Mouse (Mus musculus) Patski (cell line): ENCODE measurements around the gene Ptges. TPM values are rescaled to one million over a fixed set of nuclear protein-coding genes. Genes with fewer than 3 reads are reported as not detected.
"Not testable (repeated sequence)": the region's sequence is repeated elsewhere in the genome, so short reads cannot be mapped to it uniquely, and the experiment has no call there.

Source experiments
- ATAC-seq: fragments of 100-300 bp; one replicate; pipeline ENCODE4 v1.8.0; 2021
- CTCF ChIA-PET: fragments of 350-600 bp; sonication (Branson Sonifier 250); formaldehyde crosslinking; loops from one replicate; lab custom pipeline; 2022; ENCODE audit warnings: inconsistent platforms; lab: Charles Lee
- POLR2A ChIA-PET: fragments of 350-600 bp; sonication (Branson Sonifier 250); formaldehyde crosslinking; loops from one replicate; lab custom pipeline; 2022; ENCODE audit warnings: antibody characterized with exemption, inconsistent platforms; lab: Charles Lee
- DNase-seq: peaks from one replicate; pipeline ENCODE4 v3.0.0-alpha.2; 2011; ENCODE audit warnings: low read depth, low spot score
- H3K27me3 ChIP-seq: fragments of 371-371 bp; one replicate; pipeline ENCODE4 v1.5.1; 2021
- CTCF ChIP-seq: fragments of 100-300 bp; IDR thresholded peaks from one replicate; pipeline ENCODE4 v1.5.1; 2021
- in situ Hi-C: fragments of 300-500 bp; cut with MboI; formaldehyde crosslinking; loops from 3 replicates; pipeline ENCODE4 v1.11.1; 2018; ENCODE audit warnings: low pct_unique_long_range_greater_than_20kb, mixed read lengths
- polyA plus RNA-seq: library from polyadenylated mRNA; unstranded; gene quantifications from one replicate; pipeline ENCODE4 v1.2.3, GENCODE M21; 2021

Ptges gene
- polyA plus RNA-seq, 1 experiment from 2014 or later: 0.44 TPM

- TF ChIP-seq CTCF: no peak
- DNase-seq (no peak), ATAC-seq (peak; percentile 57)
- ChIA-PET POLR2A (interaction anchor here (0.6 to 1.4 kb wide), 3 partner anchors 9 to 267 kb away, joined by 3 read pairs; no protein-coding TSS in a partner anchor), CTCF (interaction anchor here (1.3 to 1.6 kb wide), 2 partner anchors 10 to 197 kb away, joined by 3 to 6 read pairs; no protein-coding TSS in a partner anchor)
- in situ Hi-C loops: no loop called here
- H3K27me3 ChIP-seq: no peaks in the 10 kb centered on the region
These were observed 23.3 kb upstream of the Ptges start, which contains the start of gene Tor1b for GRCm38 (mm10) chr2:30952824-30953490. TSS of gene Tor1b (plus strand) at chr2:30952959.

- in situ Hi-C loops: no loop called here
- H3K27me3 ChIP-seq: no peaks in the 10 kb centered on the region
- DNase-seq (no peak), ATAC-seq (no peak)
- POLR2A ChIA-PET: interaction anchor here (0.6 to 1.4 kb wide), 2 partner anchors 10 to 266 kb away, joined by 3 read pairs; no protein-coding TSS in a partner anchor
- CTCF ChIA-PET: interaction anchor here (1.6 kb wide), 1 partner anchor 9 kb away, joined by 6 read pairs; no protein-coding TSS in a partner anchor
- TF ChIP-seq CTCF: no peak
These were observed 22.8 kb upstream of the Ptges start for GRCm38 (mm10) chr2:30952457-30952823.

GRCm38 (mm10) chr2:30942603-30943011 is 12.9 kb upstream of the Ptges start:
- TF ChIP-seq CTCF: peak; percentile 88
- in situ Hi-C loops: loop anchor here (25.0 kb wide), 1 partner anchor 330 kb away; no protein-coding TSS in a partner anchor
- ATAC-seq: no peak
- no peaks in the 10 kb centered on the region for H3K27me3 ChIP-seq
- CTCF ChIA-PET: interaction anchor here (0.8 to 1.9 kb wide), 5 partner anchors 8 to 96 kb away, joined by 3 to 8 read pairs (median 5); partner anchors contain the start of gene Tor1b
- no peak for DNase-seq
- POLR2A ChIA-PET: no interaction called here

GRCm38 (mm10) chr2:30942116-30942515 is 12.5 kb upstream of the Ptges start:
- H3K27me3 ChIP-seq, DNase-seq, ATAC-seq, POLR2A ChIA-PET: not testable (repeated sequence)
- in situ Hi-C loops: loop anchor here (25.0 kb wide), 1 partner anchor 330 kb away; no protein-coding TSS in a partner anchor
- CTCF ChIA-PET: interaction anchor here (1.4 to 1.9 kb wide), 3 partner anchors 8 to 13 kb away, joined by 3 to 8 read pairs (median 5); no protein-coding TSS in a partner anchor

GRCm38 (mm10) chr2:30941586-30941985 is 11.9 kb upstream of the Ptges start:
- H3K27me3 ChIP-seq: no peaks in the 10 kb centered on the region
- no peak for ATAC-seq
- ChIA-PET POLR2A (no interaction called here), CTCF (interaction anchor here (1.0 kb wide), 1 partner anchor 9 kb away, joined by 3 read pairs; no protein-coding TSS in a partner anchor)
- in situ Hi-C loops: loop anchor here (25.0 kb wide), 1 partner anchor 329 kb away; no protein-coding TSS in a partner anchor
- no peak for DNase-seq
- no peak for TF ChIP-seq CTCF

GRCm38 (mm10) chr2:30938574-30938991 is 8.9 kb upstream of the Ptges start:
- POLR2A ChIA-PET: no interaction called here
- DNase-seq (no peak), ATAC-seq (no peak)
- no peak for TF ChIP-seq CTCF
- no peaks in the 10 kb centered on the region for H3K27me3 ChIP-seq
- in situ Hi-C loops: loop anchor here (10.0 to 25.0 kb wide), 2 partner anchors 224 to 326 kb away; no protein-coding TSS in a partner anchor
- CTCF ChIA-PET: interaction anchor here (1.1 to 1.6 kb wide), 2 partner anchors 9 to 26 kb away, joined by 3 to 4 read pairs; partner anchors contain the start of gene Ptges

- DNase-seq (no peak), ATAC-seq (no peak)
- in situ Hi-C loops: loop anchor here (10.0 to 25.0 kb wide), 2 partner anchors 223 to 325 kb away; no protein-coding TSS in a partner anchor
- ChIA-PET CTCF (interaction anchor here (1.1 kb wide), 1 partner anchor 9 kb away, joined by 3 read pairs; the partner anchor contains the start of gene Ptges), POLR2A (no interaction called here)
- no peak for TF ChIP-seq CTCF
- no peaks in the 10 kb centered on the region for H3K27me3 ChIP-seq
These were observed 8.1 kb upstream of the Ptges start for GRCm38 (mm10) chr2:30937731-30938130.

- DNase-seq (no peak), ATAC-seq (no peak)
- in situ Hi-C loops: loop anchor here (10.0 to 25.0 kb wide), 2 partner anchors 222 to 325 kb away; no protein-coding TSS in a partner anchor
- ChIA-PET POLR2A (no interaction called here), CTCF (no interaction called here)
- no peak for TF ChIP-seq CTCF
- H3K27me3 ChIP-seq: no peaks in the 10 kb centered on the region
These were observed 7.1 kb upstream of the Ptges start for GRCm38 (mm10) chr2:30936808-30937207.

- ChIA-PET CTCF (interaction anchor here (0.8 to 2.3 kb wide), 10 partner anchors 9 to 139 kb away, joined by 3 to 8 read pairs (median 4); no protein-coding TSS in a partner anchor), POLR2A (interaction anchor here (0.6 to 1.1 kb wide), 3 partner anchors 43 to 934 kb away, joined by 3 read pairs; no protein-coding TSS in a partner anchor)
- in situ Hi-C loops: loop anchor here (5.0 to 25.0 kb wide), 5 partner anchors 42 to 497 kb away; no protein-coding TSS in a partner anchor
- TF ChIP-seq CTCF: no peak
- DNase-seq (no peak), ATAC-seq (no peak)
- H3K27me3 ChIP-seq: no peaks in the 10 kb centered on the region
These were observed 4.3 kb upstream of the Ptges start for GRCm38 (mm10) chr2:30933917-30934450.

- in situ Hi-C loops: loop anchor here (5.0 to 25.0 kb wide), 5 partner anchors 41 to 496 kb away; no protein-coding TSS in a partner anchor
- CTCF ChIA-PET: interaction anchor here (1.2 to 2.3 kb wide), 3 partner anchors 9 to 14 kb away, joined by 3 to 8 read pairs (median 6); no protein-coding TSS in a partner anchor
- ATAC-seq: no peak
These were observed 3.4 kb upstream of the Ptges start for GRCm38 (mm10) chr2:30933032-30933431.

More at GRCm38 (mm10) chr2:30933032-30933431, 3.4 kb upstream of the Ptges start:
- no peaks in the 10 kb centered on the region for H3K27me3 ChIP-seq
- no peak for TF ChIP-seq CTCF
- POLR2A ChIA-PET: interaction anchor here (1.1 kb wide), 1 partner anchor 109 kb away, joined by 3 read pairs; no protein-coding TSS in a partner anchor
- DNase-seq: no peak
